Mouse (Mus musculus): ENCODE data around the gene Stat4. TPM values are rescaled to one million over a fixed set of nuclear protein-coding genes. Genes with fewer than 3 reads are reported as not detected.
A peak's percentile ranks its signal among the peaks of the same experiment; 100 is the strongest.

Gene Stat4
- total and polyA plus RNA-seq, 2 experiments from 2014 or later = 0.81 to 1.1 TPM

DNA sequence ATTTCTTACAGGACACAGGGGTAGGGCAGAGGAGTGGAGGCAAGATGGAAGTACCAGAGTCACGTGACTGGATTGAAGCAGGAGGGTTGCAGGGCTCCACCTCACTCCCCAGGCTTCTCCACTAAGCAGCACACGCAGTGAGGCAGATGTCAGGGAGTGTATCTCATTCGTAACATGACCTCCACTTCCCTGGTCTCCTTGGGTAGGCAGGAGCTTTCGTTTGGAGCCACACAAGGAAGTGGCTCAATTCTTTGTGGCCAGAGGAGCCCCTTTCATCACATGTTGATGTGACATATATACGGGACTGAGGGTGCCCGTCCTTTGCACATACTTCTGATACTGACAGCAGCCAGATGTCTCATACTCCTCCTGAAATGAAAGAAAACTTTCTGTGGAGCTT lies 142.8 kb downstream of the Stat4 start:
- H3K36me3 ChIP-seq (ENCODE audit: insufficient read depth) = peaks cover 5% of the 10 kb centered on the region; the same call in 1 of the 2 replicates
- no peak for ATAC-seq
- H3K4me1 ChIP-seq (ENCODE audit: insufficient read depth) = no peaks in the 10 kb centered on the region
- no peaks in the 10 kb centered on the region for H3K9me3 ChIP-seq (ENCODE audit: low read length)
- 67% methylated on average over 6 of the region's 6 CpGs for WGBS
- no peak for DNase-seq
- no peak overlapping the region for H3K4me3 ChIP-seq (ENCODE audit: low read depth, low read length)
- no peak for TF ChIP-seq CTCF (IDR thresholded peaks at IDR 0.05; ENCODE audit: low read depth)
- H3K4me2 ChIP-seq (ENCODE audit: low read depth) = no peak overlapping the region
- no peak overlapping the region for H3K27ac ChIP-seq (ENCODE audit: low read depth, low read length)
- H3K27me3 ChIP-seq (ENCODE audit: insufficient read depth, low read length) = no peaks in the 10 kb centered on the region
- H3K9ac ChIP-seq = no peak overlapping the region

DNA sequence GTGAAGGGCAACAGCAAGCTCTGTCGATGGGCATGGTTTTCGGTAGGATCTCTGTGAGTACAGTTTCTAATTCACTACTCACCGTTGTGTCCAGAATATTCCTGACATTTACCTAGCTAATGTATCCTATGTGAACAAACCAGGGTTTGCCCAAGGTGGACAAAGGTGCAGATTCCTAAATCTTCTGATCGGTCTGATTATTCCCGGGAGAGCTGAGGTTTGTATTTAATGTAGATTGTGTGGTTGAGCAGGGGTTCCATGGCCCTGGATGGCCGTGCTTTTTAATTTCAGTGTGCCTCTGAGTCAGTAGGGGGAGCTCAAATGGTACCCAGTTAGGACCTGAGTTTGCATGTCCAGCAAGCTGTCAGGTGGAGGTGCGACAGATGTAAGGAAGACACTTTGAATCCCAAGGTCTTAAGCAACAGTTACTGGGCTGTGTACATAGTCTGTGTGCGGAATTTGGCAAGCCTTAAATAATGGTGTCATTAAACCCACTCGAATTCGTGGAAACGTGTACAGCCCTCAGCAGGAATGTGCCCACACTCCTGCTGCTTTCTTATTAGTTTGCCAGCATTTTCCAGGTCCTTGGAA lies 144.9 kb downstream of the Stat4 start:
- DNase-seq (no peak), ATAC-seq (no peak)
- H3K27me3 ChIP-seq (ENCODE audit: insufficient read depth, low read length) = no peaks in the 10 kb centered on the region
- H3K36me3 ChIP-seq (ENCODE audit: insufficient read depth) = peaks cover 5% of the 10 kb centered on the region; the same call in 1 of the 2 replicates
- H3K4me2 ChIP-seq (ENCODE audit: low read depth) = no peak overlapping the region
- no peak overlapping the region for H3K4me3 ChIP-seq (ENCODE audit: low read depth, low read length)
- 0 out of 2 replicates have a peak, but pooled peaks have one; percentile 13 for TF ChIP-seq CTCF (IDR thresholded peaks at IDR 0.05; ENCODE audit: low read depth)
- 78% methylated on average over 11 of the region's 11 CpGs for WGBS
- H3K9me3 ChIP-seq (ENCODE audit: low read length) = no peaks in the 10 kb centered on the region
- no peaks in the 10 kb centered on the region for H3K4me1 ChIP-seq (ENCODE audit: insufficient read depth)
- H3K9ac ChIP-seq = no peak overlapping the region
- no peak overlapping the region for H3K27ac ChIP-seq (ENCODE audit: low read depth, low read length)

DNA sequence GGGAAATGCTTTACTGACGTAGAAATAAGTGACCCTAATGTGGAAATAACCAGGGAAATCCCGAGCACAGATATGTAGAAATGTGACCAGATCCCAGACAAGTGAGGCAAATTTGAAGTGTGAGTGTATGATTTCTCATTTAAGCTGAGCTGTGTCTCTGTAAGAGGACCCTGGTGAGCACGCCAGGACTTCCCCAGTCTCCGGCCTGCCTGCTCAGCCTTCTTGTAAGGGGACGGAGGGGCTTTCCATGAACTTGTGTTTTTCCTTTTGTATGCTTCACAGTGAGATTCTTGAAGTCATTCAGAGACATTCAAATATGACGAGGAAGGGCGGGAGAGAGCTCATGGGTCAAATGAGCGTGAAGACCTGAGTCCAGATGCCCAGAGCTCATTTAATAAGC lies 146.3 kb downstream of the Stat4 start:
- H3K27me3 ChIP-seq (ENCODE audit: insufficient read depth, low read length) = no peaks in the 10 kb centered on the region
- H3K4me2 ChIP-seq (ENCODE audit: low read depth) = no peak overlapping the region
- TF ChIP-seq CTCF (IDR thresholded peaks at IDR 0.05; ENCODE audit: low read depth) = no peak
- H3K4me1 ChIP-seq (ENCODE audit: insufficient read depth) = no peaks in the 10 kb centered on the region
- no peaks in the 10 kb centered on the region for H3K9me3 ChIP-seq (ENCODE audit: low read length)
- no peak overlapping the region for H3K27ac ChIP-seq (ENCODE audit: low read depth, low read length)
- peaks cover 4% of the 10 kb centered on the region; the same call in 1 of the 2 replicates for H3K36me3 ChIP-seq (ENCODE audit: insufficient read depth)
- H3K9ac ChIP-seq = no peak overlapping the region
- H3K4me3 ChIP-seq (ENCODE audit: low read depth, low read length) = no peak overlapping the region
- 80% methylated on average over 8 of the region's 8 CpGs for WGBS
- ATAC-seq (no peak), DNase-seq (no peak)

GRCm38 (mm10) chr1:52137292-52137691 lies 150.3 kb downstream of the Stat4 start:
- Histone ChIP-seq H3K9ac (no peak overlapping the region), H3K27me3 (ENCODE audit: insufficient read depth, low read length) (no peaks in the 10 kb centered on the region), H3K9me3 (ENCODE audit: low read length) (no peaks in the 10 kb centered on the region), H3K4me2 (ENCODE audit: low read depth) (no peak overlapping the region), H3K4me1 (ENCODE audit: insufficient read depth) (no peaks in the 10 kb centered on the region), H3K27ac (ENCODE audit: low read depth, low read length) (no peak overlapping the region), H3K4me3 (ENCODE audit: low read depth, low read length) (no peak overlapping the region), H3K36me3 (ENCODE audit: insufficient read depth) (peaks cover 4% of the 10 kb centered on the region; the same call in 1 of the 2 replicates)
- ATAC-seq (no peak), DNase-seq (no peak)
- TF ChIP-seq CTCF (IDR thresholded peaks at IDR 0.05; ENCODE audit: low read depth) = no peak
- 84% methylated on average over 16 of the region's 16 CpGs for WGBS

GRCm38 (mm10) chr1:52140534-52140933 lies 153.6 kb downstream of the Stat4 start:
- Histone ChIP-seq H3K27me3 (ENCODE audit: insufficient read depth, low read length) (no peaks in the 10 kb centered on the region), H3K9ac (no peak overlapping the region), H3K27ac (ENCODE audit: low read depth, low read length) (no peak overlapping the region), H3K4me2 (ENCODE audit: low read depth) (no peak overlapping the region), H3K4me1 (ENCODE audit: insufficient read depth) (no peaks in the 10 kb centered on the region), H3K36me3 (ENCODE audit: insufficient read depth) (peaks cover 6% of the 10 kb centered on the region), H3K4me3 (ENCODE audit: low read depth, low read length) (no peak overlapping the region), H3K9me3 (ENCODE audit: low read length) (no peaks in the 10 kb centered on the region)
- WGBS = 79% methylated on average over 9 of the region's 9 CpGs
- ATAC-seq (no peak), DNase-seq (no peak)
- TF ChIP-seq CTCF (IDR thresholded peaks at IDR 0.05; ENCODE audit: low read depth) = no peak

- no peak for DNase-seq
- no peaks in the 10 kb centered on the region for H3K9me3 ChIP-seq (ENCODE audit: low read length)
- H3K9ac ChIP-seq = no peak overlapping the region
- no peak overlapping the region for H3K4me3 ChIP-seq (ENCODE audit: low read depth, low read length)
- no peak for ATAC-seq
- no peaks in the 10 kb centered on the region for H3K27me3 ChIP-seq (ENCODE audit: insufficient read depth, low read length)
- H3K4me1 ChIP-seq (ENCODE audit: insufficient read depth) = no peaks in the 10 kb centered on the region
- H3K4me2 ChIP-seq (ENCODE audit: low read depth) = no peak overlapping the region
- no peak overlapping the region for H3K27ac ChIP-seq (ENCODE audit: low read depth, low read length)
- no peak for TF ChIP-seq CTCF (IDR thresholded peaks at IDR 0.05; ENCODE audit: low read depth)
- 77% methylated on average over 3 of the region's 3 CpGs for WGBS
- H3K36me3 ChIP-seq (ENCODE audit: insufficient read depth) = peaks cover 6% of the 10 kb centered on the region
Measured at GRCm38 (mm10) chr1:52141482-52141881, 154.5 kb downstream of the Stat4 start.

DNA sequence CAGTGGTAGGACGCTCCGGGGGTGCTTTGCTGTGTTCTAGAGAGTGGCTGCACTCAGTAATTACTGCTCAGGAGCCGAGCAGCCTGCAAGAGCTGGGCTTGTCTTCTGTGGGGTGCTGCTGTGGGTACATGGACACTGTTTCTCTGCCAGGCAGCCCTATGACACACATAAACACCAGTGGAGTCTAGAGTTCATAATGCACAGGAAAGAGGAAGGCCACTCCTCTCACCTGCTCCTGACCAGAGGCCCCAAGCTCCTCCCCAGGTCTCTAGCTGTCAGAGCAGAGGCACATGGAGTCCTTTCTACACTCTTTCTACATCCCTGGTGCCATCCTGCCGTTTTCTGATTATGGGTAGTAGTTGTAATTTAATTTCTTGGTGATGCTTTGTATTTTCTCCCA lies 155.2 kb downstream of the Stat4 start:
- Histone ChIP-seq H3K27me3 (ENCODE audit: insufficient read depth, low read length) (no peaks in the 10 kb centered on the region), H3K4me1 (ENCODE audit: insufficient read depth) (no peaks in the 10 kb centered on the region), H3K4me3 (ENCODE audit: low read depth, low read length) (no peak overlapping the region), H3K9me3 (ENCODE audit: low read length) (no peaks in the 10 kb centered on the region), H3K36me3 (ENCODE audit: insufficient read depth) (peaks cover 5% of the 10 kb centered on the region), H3K9ac (no peak overlapping the region), H3K27ac (ENCODE audit: low read depth, low read length) (no peak overlapping the region), H3K4me2 (ENCODE audit: low read depth) (no peak overlapping the region)
- DNase-seq = no peak
- no peak for TF ChIP-seq CTCF (IDR thresholded peaks at IDR 0.05; ENCODE audit: low read depth)
- ATAC-seq = no peak
- 79% methylated on average over 4 of the region's 4 CpGs for WGBS
